8 mouse cellular contexts compared by ENCODE assay signal in the genomic region with DNA sequence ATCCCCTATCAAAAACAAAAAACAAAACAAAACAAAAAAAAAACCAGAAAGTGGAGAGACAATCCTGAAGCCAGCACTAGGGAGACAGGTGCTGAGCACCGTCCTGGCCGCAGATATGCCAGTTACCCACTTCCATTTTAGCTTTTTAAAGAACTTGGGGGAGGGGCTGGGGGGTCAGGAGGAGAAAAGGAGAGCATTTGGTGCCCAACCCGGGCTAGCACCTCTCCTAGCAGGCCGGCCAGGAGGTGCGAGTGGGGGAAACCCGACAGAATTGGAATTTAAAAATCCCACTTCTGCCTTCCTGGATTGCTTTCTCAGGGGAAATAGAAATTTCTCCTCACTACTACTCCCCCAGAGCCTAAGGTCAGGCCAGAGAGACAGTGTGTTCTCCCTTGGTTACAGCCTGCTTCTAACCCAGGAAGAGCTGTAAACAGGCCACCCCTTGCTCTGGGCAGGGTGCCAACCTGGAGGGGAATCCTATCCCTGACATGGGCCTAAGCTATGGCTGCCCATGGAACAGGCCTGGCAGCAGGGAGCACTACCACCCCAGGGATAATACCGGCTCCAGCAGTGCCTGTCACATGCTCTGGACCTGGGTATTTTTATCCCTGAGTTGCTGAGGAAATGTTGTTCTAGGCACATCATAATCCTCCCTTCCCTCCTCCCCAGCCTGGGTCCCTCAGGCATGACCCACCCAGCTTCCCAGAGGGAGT. TPM values are rescaled to one million over a fixed set of nuclear protein-coding genes. Genes with fewer than 3 reads are reported as not detected.
DNase-seq lines count a peak whose midpoint lies in the region; ATAC-seq lines count a peak whose summit lies in the region.

No protein-coding gene starts in this region.

- H3K4me1 ChIP-seq in hindbrain, embryonic 16.5 days (ENCODE audit: control insufficient read depth, insufficient read depth, low read depth, low read length): peaks cover 59% of the 10 kb centered on the region
- H3K4me1 ChIP-seq in neural tube, embryonic 13.5 days (replicated peaks): peaks cover 66% of the 10 kb centered on the region

- 34% methylated on average over 7 of the region's 7 CpGs for WGBS in hindbrain, embryonic 16.5 days
- 42% methylated on average over 7 of the region's 7 CpGs for WGBS in neural tube, embryonic 13.5 days

- H3K27ac ChIP-seq in hindbrain, embryonic 16.5 days (ENCODE audit: low read depth, low read length): peak overlapping the region; percentile 75
- H3K27ac ChIP-seq in neural tube, embryonic 13.5 days (replicated peaks): peak overlapping the region; percentile 92

- peaks cover 25% of the 10 kb centered on the region for H3K36me3 ChIP-seq in hindbrain, embryonic 16.5 days (ENCODE audit: control insufficient read depth, insufficient read depth, low read length)
- peaks cover 41% of the 10 kb centered on the region for H3K36me3 ChIP-seq in neural tube, embryonic 13.5 days

- peak; percentile 48 for DNase-seq in layer of hippocampus, adult 9-11 months
- no peak for DNase-seq in layer of hippocampus, postnatal 36 days
- DNase-seq in cerebellum, adult 11-12 months: peak; percentile 82
- peak; percentile 82 for DNase-seq in gastrocnemius, postnatal 10 days
- DNase-seq in liver: peak; percentile 32
- no peak for DNase-seq in embryo, embryonic 11 days

- H3K4me3 ChIP-seq in hindbrain, embryonic 16.5 days (ENCODE audit: low read length): peak overlapping the region; percentile 62; the same call in 1 of the 2 replicates
- peak overlapping the region; percentile 57 for H3K4me3 ChIP-seq in neural tube, embryonic 13.5 days

- H3K4me2 ChIP-seq in hindbrain, embryonic 16.5 days (ENCODE audit: low read length): peak overlapping the region; percentile 95
- H3K4me2 ChIP-seq in neural tube, embryonic 13.5 days: peak overlapping the region; percentile 97

- peak overlapping the region; percentile 28 for H3K9ac ChIP-seq in hindbrain, embryonic 16.5 days (ENCODE audit: low read depth, low read length)
- peak overlapping the region; percentile 76 for H3K9ac ChIP-seq in neural tube, embryonic 13.5 days

- H3K27me3 ChIP-seq in hindbrain, embryonic 16.5 days (replicated peaks; ENCODE audit: control insufficient read depth, insufficient read depth, low read length): no peaks in the 10 kb centered on the region
- no peaks in the 10 kb centered on the region for H3K27me3 ChIP-seq in neural tube, embryonic 13.5 days

- no peaks in the 10 kb centered on the region for H3K9me3 ChIP-seq in hindbrain, embryonic 16.5 days (ENCODE audit: control insufficient read depth, low read length)
- H3K9me3 ChIP-seq in neural tube, embryonic 13.5 days: no peaks in the 10 kb centered on the region

- no peak for ATAC-seq in hindbrain, embryonic 16.5 days
- no peak for ATAC-seq in neural tube, embryonic 13.5 days (ENCODE audit: low read depth)

RNA-seq across cellular contexts. Expression of a gene that starts 4.8 kb away (rescaled TPM):
- 100 to 1,000 TPM; 201 to 234 TPM for total RNA-seq in layer of hippocampus, postnatal 36 days (2021)
- total RNA-seq in gastrocnemius, postnatal 10 days (2021): 100 to 1,000 TPM; 194 to 201 TPM
- 83.3 and 86.9 TPM in 2 replicates for polyA plus RNA-seq in hindbrain, embryonic 16.5 days (2015; fragmentation: Nextera tagmentation; extraction: Ambion mirVana)
- polyA plus RNA-seq in neural tube, embryonic 13.5 days (2015; fragmentation: Nextera tagmentation; extraction: Ambion mirVana): 66.2 and 66.5 TPM in 2 replicates

RNA-seq across cellular contexts. Expression of a gene that starts 24.7 kb away (rescaled TPM):
- total RNA-seq in layer of hippocampus, postnatal 36 days (2021): 1 to 10 TPM; 5.5 to 7.8 TPM
- 10 to 100 TPM; 47.2 to 55.1 TPM for total RNA-seq in gastrocnemius, postnatal 10 days (2021)
- polyA plus RNA-seq in hindbrain, embryonic 16.5 days (2015; fragmentation: Nextera tagmentation; extraction: Ambion mirVana): 22.2 and 27.4 TPM in 2 replicates
- 36.6 and 43.2 TPM in 2 replicates for polyA plus RNA-seq in neural tube, embryonic 13.5 days (2015; fragmentation: Nextera tagmentation; extraction: Ambion mirVana)

RNA-seq across cellular contexts. Expression of a gene that starts 36.0 kb away (rescaled TPM):
- total RNA-seq in layer of hippocampus, postnatal 36 days (2021): 10 to 100 TPM; 52.4 to 54.9 TPM
- 10 to 100 TPM; 45.4 to 58.1 TPM for total RNA-seq in gastrocnemius, postnatal 10 days (2021)
- 51.6 and 52.0 TPM in 2 replicates for polyA plus RNA-seq in hindbrain, embryonic 16.5 days (2015; fragmentation: Nextera tagmentation; extraction: Ambion mirVana)
- 91.6 and 95.1 TPM in 2 replicates for polyA plus RNA-seq in neural tube, embryonic 13.5 days (2015; fragmentation: Nextera tagmentation; extraction: Ambion mirVana)

RNA-seq across cellular contexts. Expression of a gene that starts 47.6 kb away (rescaled TPM):
- 10 to 100 TPM; 51.0 to 54.4 TPM for total RNA-seq in layer of hippocampus, postnatal 36 days (2021)
- 10 to 100 TPM; 10.5 to 11.6 TPM for total RNA-seq in gastrocnemius, postnatal 10 days (2021)
- 52.2 and 55.9 TPM in 2 replicates for polyA plus RNA-seq in hindbrain, embryonic 16.5 days (2015; fragmentation: Nextera tagmentation; extraction: Ambion mirVana)
- 78.0 and 84.2 TPM in 2 replicates for polyA plus RNA-seq in neural tube, embryonic 13.5 days (2015; fragmentation: Nextera tagmentation; extraction: Ambion mirVana)

Comparison
In these comparisons a context has a peak if more than half of its experiments do, and no peak if none do; other contexts are left out.
1. DNase-seq: peak in layer of hippocampus, adult 9-11 months (single experiment), cerebellum, adult 11-12 months (single experiment), gastrocnemius, postnatal 10 days (single experiment) and liver (single experiment); none in layer of hippocampus, postnatal 36 days (0 of 2) and embryo, embryonic 11 days (single experiment).
2. RNA of a gene that starts 24.7 kb away (total RNA-seq): 47.2 to 55.1 TPM in gastrocnemius, postnatal 10 days; 5.5 to 7.8 TPM in layer of hippocampus, postnatal 36 days; every median in the first group is over 4 times any median in the second.